Comparison of ENCODE assay signal across 9 mouse cellular contexts in genomic region chr4:43577237-43577881, GRCm38 (mm10). TPM values are rescaled to one million over a fixed set of nuclear protein-coding genes. Genes with fewer than 3 reads are reported as not detected.
DNase-seq lines count a peak whose midpoint lies in the region; ATAC-seq and TF ChIP-seq lines count a peak whose summit lies in the region.
"Had no signal": no experiment of that assay in that cellular context is flagged by ENCODE, and none has a peak within 500 bp of the region (broad histone marks: within the 10 kb centered on the region; RNA-seq: fewer than 3 reads in every experiment).

No protein-coding gene starts in this region.

- H3K4me1 ChIP-seq in embryonic facial prominence, embryonic 12.5 days = peaks cover 40% of the 10 kb centered on the region

- peak overlapping the region; percentile 95 for H3K4me2 ChIP-seq in embryonic facial prominence, embryonic 12.5 days (replicated peaks)
- H3K4me2 ChIP-seq in myocyte (ENCODE audit: low read depth) = peak overlapping the region; percentile 95

- TF ChIP-seq CTCF in left cerebral cortex, adult 2 months (IDR thresholded peaks at IDR 0.05) = no peak

- peak overlapping the region; percentile 82 for H3K9ac ChIP-seq in embryonic facial prominence, embryonic 12.5 days

- no peak for DNase-seq in left cerebral cortex, adult 2 months (ENCODE audit: extremely low spot score in 1 of 2, low spot score in 2 of 2)
- DNase-seq in left cerebral cortex, adult 8-10 months (ENCODE audit: low spot score in 2 of 2) = no peak
- DNase-seq in induced T-regulatory cell, adult 2 months (ENCODE audit: low read depth) = peak; percentile 41
- no peak for DNase-seq in adrenal gland, postnatal 14 days
- DNase-seq in cerebellum, adult 18-20 months = no peak

- intact Hi-C loops in left cerebral cortex, adult 2 months (cut with DNase I) = loop anchor here (5.0 kb wide), 3 partner anchors 45 to 135 kb away; partner anchors contain the start of genes Hint2 and Tesk1

- H3K27me3 ChIP-seq in embryonic facial prominence, embryonic 12.5 days = no peaks in the 10 kb centered on the region
- no peaks in the 10 kb centered on the region for H3K27me3 ChIP-seq in myocyte (ENCODE audit: control insufficient read depth, insufficient read depth, insufficient read length)

- H3K4me3 ChIP-seq in left cerebral cortex, adult 2 months = peak overlapping the region; percentile 90
- H3K4me3 ChIP-seq in embryonic facial prominence, embryonic 12.5 days = peak overlapping the region; percentile 73
- H3K4me3 ChIP-seq in myocyte = peak overlapping the region; percentile 77

- H3K27ac ChIP-seq in left cerebral cortex, adult 2 months = peak overlapping the region; percentile 95
- no peak overlapping the region for H3K27ac ChIP-seq in embryonic facial prominence, embryonic 12.5 days

- TF ChIP-seq POLR2A in myocyte (IDR thresholded peaks at IDR 0.05; ENCODE audit: insufficient read length, low read depth) = no peak

- 47% methylated on average over 8 of the region's 8 CpGs for WGBS in embryonic facial prominence, embryonic 12.5 days

- peak overlapping the region; percentile 47 for H3ac ChIP-seq in myocyte (ENCODE audit: control insufficient read depth, insufficient read length)

- peaks cover 4% of the 10 kb centered on the region for H3K79me2 ChIP-seq in myocyte (ENCODE audit: control insufficient read depth, insufficient read depth)

- no peak for ATAC-seq in embryonic facial prominence, embryonic 12.5 days (ENCODE audit: insufficient number of reproducible peaks, insufficient read depth, low FRiP score, low TSS enrichment)
- no peak for ATAC-seq in megakaryocyte progenitor cell, adult 5-6 weeks (replicated peaks; ENCODE audit: poor library complexity)

- H3K9me3 ChIP-seq in embryonic facial prominence, embryonic 12.5 days = no peaks in the 10 kb centered on the region

- peaks cover 41% of the 10 kb centered on the region for H3K36me3 ChIP-seq in embryonic facial prominence, embryonic 12.5 days
- H3K36me3 ChIP-seq in myocyte (ENCODE audit: control insufficient read depth, insufficient read depth) = peaks cover 9% of the 10 kb centered on the region

TF ChIP-seq in myocyte, 11 proteins besides CTCF, POLR2A, EP300 and RAD21:
- TF ChIP-seq POLR2AphosphoS2 (IDR thresholded peaks at IDR 0.05; ENCODE audit: insufficient read length, low read depth) = no peak
- TF ChIP-seq TCF12 (IDR thresholded peaks at IDR 0.05; ENCODE audit: insufficient read depth, poor library complexity, severe bottlenecking) = no peak
- TF ChIP-seq TCF3 (IDR thresholded peaks at IDR 0.05; ENCODE audit: insufficient read length, low read depth) = no peak
- TF ChIP-seq USF1 (IDR thresholded peaks at IDR 0.05; ENCODE audit: low read depth) = no peak
- TF ChIP-seq SRF (IDR thresholded peaks at IDR 0.05; ENCODE audit: control insufficient read depth, insufficient read length, low read depth) = no peak
- TF ChIP-seq MAX (IDR thresholded peaks at IDR 0.05; ENCODE audit: low read depth) = no peak

RNA-seq across cellular contexts. Expression of gene Rgp1, which starts 1.2 kb away (rescaled TPM):
- total RNA-seq in left cerebral cortex, adult 2 months (2021) = 10 to 100 TPM; 49.6 to 55.4 TPM
- 10 to 100 TPM; 47.0 to 60.5 (median 49.8) TPM for total RNA-seq in left cerebral cortex, adult 8-10 months (2022)
- 33.8 and 37.7 TPM in 2 replicates for polyA plus RNA-seq in embryonic facial prominence, embryonic 12.5 days (2016; fragmentation: Nextera tagmentation; extraction: Ambion mirVana)
- polyA plus RNA-seq in myocyte (2012; fragmentation: generic; extraction: Trizol) = 28.6 TPM
- total RNA-seq in adrenal gland, postnatal 14 days (2021) = 43.3 and 52.6 TPM in 2 replicates
- 20.6 and 23.3 TPM in 2 replicates for total RNA-seq in megakaryocyte progenitor cell, adult 5-6 weeks (2015)
- 8.7 and 14.5 TPM in 2 replicates for total RNA-seq in megakaryocyte progenitor cell, adult 5-6 weeks (2017)

RNA-seq across cellular contexts. Expression of gene Gba2, which starts 1.3 kb away (rescaled TPM):
- total RNA-seq in left cerebral cortex, adult 2 months (2021) = 10 to 100 TPM; 69.2 to 70.6 TPM
- 10 to 100 TPM; 62.1 to 69.7 (median 65.6) TPM for total RNA-seq in left cerebral cortex, adult 8-10 months (2022)
- polyA plus RNA-seq in embryonic facial prominence, embryonic 12.5 days (2016; fragmentation: Nextera tagmentation; extraction: Ambion mirVana) = 32.0 and 34.0 TPM in 2 replicates
- 5.9 TPM for polyA plus RNA-seq in myocyte (2012; fragmentation: generic; extraction: Trizol)
- total RNA-seq in adrenal gland, postnatal 14 days (2021) = 11.7 and 15.0 TPM in 2 replicates
- total RNA-seq in megakaryocyte progenitor cell, adult 5-6 weeks (2015) = 4.8 and 9.3 TPM in 2 replicates
- 7.2 and 8.1 TPM in 2 replicates for total RNA-seq in megakaryocyte progenitor cell, adult 5-6 weeks (2017)

RNA-seq across cellular contexts. Expression of gene Msmp, which starts 6.9 kb away (rescaled TPM):
- not detected for total RNA-seq in left cerebral cortex, adult 2 months (2021)
- 1 to 10 TPM in 1 of 4 experiments, not detected in 3; 1.1 TPM for total RNA-seq in left cerebral cortex, adult 8-10 months (2022)
- polyA plus RNA-seq in embryonic facial prominence, embryonic 12.5 days (2016; fragmentation: Nextera tagmentation; extraction: Ambion mirVana) = 1.5 and 2.1 TPM in 2 replicates
- not detected for polyA plus RNA-seq in myocyte (2012; fragmentation: generic; extraction: Trizol)
- 2.1 and 2.3 TPM in 2 replicates for total RNA-seq in adrenal gland, postnatal 14 days (2021)
- total RNA-seq in megakaryocyte progenitor cell, adult 5-6 weeks (2015) = not detected in 2 replicates
- total RNA-seq in megakaryocyte progenitor cell, adult 5-6 weeks (2017) = not detected in 2 replicates
- polyA plus RNA-seq: large intestine, adult 2 months had no signal

RNA-seq across cellular contexts. Expression of gene Tln1, which starts 14.9 kb away (rescaled TPM):
- total RNA-seq in left cerebral cortex, adult 2 months (2021) = 10 to 100 TPM; 50.7 to 52.2 TPM
- 10 to 100 TPM; 38.8 to 55.7 (median 46.1) TPM for total RNA-seq in left cerebral cortex, adult 8-10 months (2022)
- 71.0 and 73.9 TPM in 2 replicates for polyA plus RNA-seq in embryonic facial prominence, embryonic 12.5 days (2016; fragmentation: Nextera tagmentation; extraction: Ambion mirVana)
- polyA plus RNA-seq in myocyte (2012; fragmentation: generic; extraction: Trizol) = 225 TPM
- total RNA-seq in adrenal gland, postnatal 14 days (2021) = 201 and 213 TPM in 2 replicates
- 125 and 138 TPM in 2 replicates for total RNA-seq in megakaryocyte progenitor cell, adult 5-6 weeks (2015)
- total RNA-seq in megakaryocyte progenitor cell, adult 5-6 weeks (2017) = 167 and 253 TPM in 2 replicates

RNA-seq across cellular contexts. Expression of gene Creb3, which starts 15.2 kb away (rescaled TPM):
- total RNA-seq in left cerebral cortex, adult 2 months (2021) = 10 to 100 TPM; 74.6 to 77.9 TPM
- 10 to 100 TPM; 68.2 to 77.9 (median 73.6) TPM for total RNA-seq in left cerebral cortex, adult 8-10 months (2022)
- polyA plus RNA-seq in embryonic facial prominence, embryonic 12.5 days (2016; fragmentation: Nextera tagmentation; extraction: Ambion mirVana) = 43.5 and 49.9 TPM in 2 replicates
- polyA plus RNA-seq in myocyte (2012; fragmentation: generic; extraction: Trizol) = 73.9 TPM
- 108 and 117 TPM in 2 replicates for total RNA-seq in adrenal gland, postnatal 14 days (2021)
- total RNA-seq in megakaryocyte progenitor cell, adult 5-6 weeks (2015) = 8.9 and 10.3 TPM in 2 replicates
- 41.6 and 64.7 TPM in 2 replicates for total RNA-seq in megakaryocyte progenitor cell, adult 5-6 weeks (2017)
